Mouse (Mus musculus): Measurements from ENCODE around the gene Ap2a2. TPM values are rescaled to one million over a fixed set of nuclear protein-coding genes. Genes with fewer than 3 reads are reported as not detected.

The Ap2a2 gene
- polyA plus RNA-seq, 1 experiment from 2014 or later = 42.6 TPM

- 86% methylated on average over 4 of the region's 4 CpGs for WGBS
- ATAC-seq = no peak
- no peak for TF ChIP-seq EP300 (IDR thresholded peaks at IDR 0.05)
- Histone ChIP-seq H3K9ac (replicated peaks; ENCODE audit: low read depth) (no peak overlapping the region), H3K4me3 (ENCODE audit: low read depth, low read length) (no peak overlapping the region), H3K36me3 (ENCODE audit: insufficient read depth, low read length) (peaks cover 10% of the 10 kb centered on the region; the same call in 1 of the 2 replicates), H3K27ac (ENCODE audit: low read length) (no peak overlapping the region), H3K9me3 (ENCODE audit: low read length) (no peaks in the 10 kb centered on the region), H3K4me1 (ENCODE audit: insufficient read depth, low read depth, low read length) (no peaks in the 10 kb centered on the region), H3K4me2 (replicated peaks; ENCODE audit: low read depth, low read length) (no peak overlapping the region), H3K27me3 (replicated peaks; ENCODE audit: insufficient read depth, low read length) (no peaks in the 10 kb centered on the region)
- no peak for DNase-seq (ENCODE audit: low spot score)
These were observed 37.7 kb upstream of the Ap2a2 start for GRCm38 (mm10) chr7:141524271-141524670.

GRCm38 (mm10) chr7:141524760-141525579 is 37.0 kb upstream of the Ap2a2 start:
- DNase-seq (ENCODE audit: low spot score) (peak; percentile 90), ATAC-seq (peak; percentile 89)
- H3K9me3 ChIP-seq (ENCODE audit: low read length) = no peaks in the 10 kb centered on the region
- no peaks in the 10 kb centered on the region for H3K4me1 ChIP-seq (ENCODE audit: insufficient read depth, low read depth, low read length)
- WGBS = 54% methylated on average over 6 of the region's 6 CpGs
- TF ChIP-seq EP300 (IDR thresholded peaks at IDR 0.05) = no peak
- TF ChIP-seq CTCF (IDR thresholded peaks at IDR 0.05) = peak; percentile 94
- no peak overlapping the region for H3K4me2 ChIP-seq (replicated peaks; ENCODE audit: low read depth, low read length)
- H3K27ac ChIP-seq (ENCODE audit: low read length) = no peak overlapping the region
- no peaks in the 10 kb centered on the region for H3K27me3 ChIP-seq (replicated peaks; ENCODE audit: insufficient read depth, low read length)
- no peak overlapping the region for H3K9ac ChIP-seq (replicated peaks; ENCODE audit: low read depth)
- H3K36me3 ChIP-seq (ENCODE audit: insufficient read depth, low read length) = peaks cover 5% of the 10 kb centered on the region; the same call in 1 of the 2 replicates
- no peak overlapping the region for H3K4me3 ChIP-seq (ENCODE audit: low read depth, low read length)

DNA sequence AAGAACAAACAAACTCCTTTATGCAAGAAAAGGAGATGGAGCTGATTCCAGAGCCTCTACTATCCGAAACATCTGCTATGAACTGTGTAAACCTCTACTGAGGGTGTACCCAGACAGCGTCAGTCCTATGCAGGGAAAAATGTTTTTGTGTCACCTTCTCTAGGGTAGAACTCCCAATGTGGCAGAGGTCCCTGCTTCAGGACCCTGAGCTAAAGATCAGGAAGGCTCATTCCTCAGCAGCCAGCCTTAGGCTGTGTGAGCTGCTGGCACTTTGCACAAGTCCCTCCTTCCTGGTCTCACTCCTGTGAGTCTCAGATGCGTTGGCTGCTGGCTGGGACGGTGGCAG is 36.4 kb upstream of the Ap2a2 start:
- Histone ChIP-seq H3K36me3 (ENCODE audit: insufficient read depth, low read length) (peaks cover 4% of the 10 kb centered on the region; the same call in 1 of the 2 replicates), H3K27ac (ENCODE audit: low read length) (no peak overlapping the region), H3K4me3 (ENCODE audit: low read depth, low read length) (no peak overlapping the region), H3K4me2 (replicated peaks; ENCODE audit: low read depth, low read length) (no peak overlapping the region), H3K9ac (replicated peaks; ENCODE audit: low read depth) (no peak overlapping the region), H3K27me3 (replicated peaks; ENCODE audit: insufficient read depth, low read length) (no peaks in the 10 kb centered on the region), H3K9me3 (ENCODE audit: low read length) (no peaks in the 10 kb centered on the region), H3K4me1 (ENCODE audit: insufficient read depth, low read depth, low read length) (no peaks in the 10 kb centered on the region)
- no peak for DNase-seq (ENCODE audit: low spot score)
- TF ChIP-seq EP300 (IDR thresholded peaks at IDR 0.05) (no peak), CTCF (IDR thresholded peaks at IDR 0.05) (no peak)
- 0 out of 2 replicates have a peak, but pooled peaks have one; percentile 14 for ATAC-seq
- 81% methylated on average over 4 of the region's 4 CpGs for WGBS

- DNase-seq (ENCODE audit: low spot score) (no peak), ATAC-seq (no peak)
- 69% methylated on average over 1 of the region's 1 CpGs for WGBS
- Histone ChIP-seq H3K27ac (ENCODE audit: low read length) (no peak overlapping the region), H3K36me3 (ENCODE audit: insufficient read depth, low read length) (no peaks in the 10 kb centered on the region), H3K9ac (replicated peaks; ENCODE audit: low read depth) (no peak overlapping the region), H3K4me1 (ENCODE audit: insufficient read depth, low read depth, low read length) (peaks cover 9% of the 10 kb centered on the region; the same call in 1 of the 2 replicates), H3K9me3 (ENCODE audit: low read length) (no peaks in the 10 kb centered on the region), H3K27me3 (replicated peaks; ENCODE audit: insufficient read depth, low read length) (no peaks in the 10 kb centered on the region), H3K4me3 (ENCODE audit: low read depth, low read length) (no peak overlapping the region), H3K4me2 (replicated peaks; ENCODE audit: low read depth, low read length) (no peak overlapping the region)
- TF ChIP-seq CTCF (IDR thresholded peaks at IDR 0.05) = no peak
- no peak for TF ChIP-seq EP300 (IDR thresholded peaks at IDR 0.05)
These were observed 26.4 kb upstream of the Ap2a2 start for GRCm38 (mm10) chr7:141535570-141535969.

GRCm38 (mm10) chr7:141538852-141539555 is 23.0 kb upstream of the Ap2a2 start:
- no peaks in the 10 kb centered on the region for H3K36me3 ChIP-seq (ENCODE audit: insufficient read depth, low read length)
- peak overlapping the region; percentile 79 for H3K27ac ChIP-seq (ENCODE audit: low read length)
- peak overlapping the region; percentile 48 for H3K9ac ChIP-seq (replicated peaks; ENCODE audit: low read depth)
- H3K4me1 ChIP-seq (ENCODE audit: insufficient read depth, low read depth, low read length) = peaks cover 13% of the 10 kb centered on the region; the same call in 1 of the 2 replicates
- peak overlapping the region; percentile 83 for H3K4me2 ChIP-seq (replicated peaks; ENCODE audit: low read depth, low read length)
- TF ChIP-seq CTCF (IDR thresholded peaks at IDR 0.05) (no peak), EP300 (IDR thresholded peaks at IDR 0.05) (no peak)
- H3K27me3 ChIP-seq (replicated peaks; ENCODE audit: insufficient read depth, low read length) = no peaks in the 10 kb centered on the region
- no peaks in the 10 kb centered on the region for H3K9me3 ChIP-seq (ENCODE audit: low read length)
- ATAC-seq = peak; percentile 0; the same call in 1 of the 2 replicates
- DNase-seq (ENCODE audit: low spot score) = peak; percentile 26
- peak overlapping the region; percentile 76 for H3K4me3 ChIP-seq (ENCODE audit: low read depth, low read length)
- WGBS = 5% methylated on average over 18 of the region's 18 CpGs

- DNase-seq (ENCODE audit: low spot score) (peak; percentile 99), ATAC-seq (peak; percentile 98)
- Histone ChIP-seq H3K4me3 (ENCODE audit: low read depth, low read length) (peak within 1 kb of the TSS; percentile 76), H3K9me3 (ENCODE audit: low read length) (no peaks in the 10 kb centered on the region), H3K27ac (ENCODE audit: low read length) (peak within 1 kb of the TSS; percentile 83), H3K4me1 (ENCODE audit: insufficient read depth, low read depth, low read length) (peaks cover 13% of the 10 kb centered on the region; the same call in 1 of the 2 replicates), H3K4me2 (replicated peaks; ENCODE audit: low read depth, low read length) (peak within 1 kb of the TSS; percentile 83), H3K9ac (replicated peaks; ENCODE audit: low read depth) (peak within 1 kb of the TSS; percentile 48), H3K36me3 (ENCODE audit: insufficient read depth, low read length) (no peaks in the 10 kb centered on the region), H3K27me3 (replicated peaks; ENCODE audit: insufficient read depth, low read length) (no peaks in the 10 kb centered on the region)
- under 1% methylated on average over 45 of the region's 46 CpGs for WGBS
- TF ChIP-seq EP300 (IDR thresholded peaks at IDR 0.05) = no peak
- no peak for TF ChIP-seq CTCF (IDR thresholded peaks at IDR 0.05)
These were observed 22.2 kb upstream of the Ap2a2 start, which contains the start of gene Chid1 for GRCm38 (mm10) chr7:141539556-141540311. TSS of gene Chid1 (minus strand) at chr7:141539857.
